Mouse (Mus musculus): Measurements from ENCODE around the gene Mov10l1.

The Mov10l1 gene

GRCm38 (mm10) chr15:89075478-89076147 is 92.9 kb downstream of the Mov10l1 start:
- DNase-seq (ENCODE audit: low spot score), result peak; percentile 80

- no peak for DNase-seq (ENCODE audit: low spot score)
Observed at GRCm38 (mm10) chr15:89076156-89076731, 93.5 kb downstream of the Mov10l1 start.

- no peak for DNase-seq (ENCODE audit: low spot score)
Observed at GRCm38 (mm10) chr15:89078208-89078836, 95.6 kb downstream of the Mov10l1 start.

- DNase-seq (ENCODE audit: low spot score), result no peak
Observed at GRCm38 (mm10) chr15:89083906-89084305, 101.2 kb downstream of the Mov10l1 start.

- DNase-seq (ENCODE audit: low spot score), result no peak
Observed at GRCm38 (mm10) chr15:89084826-89085225, 102.1 kb downstream of the Mov10l1 start.

- peak; percentile 86 for DNase-seq (ENCODE audit: low spot score)
Observed at GRCm38 (mm10) chr15:89088607-89089247, 106.0 kb downstream of the Mov10l1 start, which contains the start of gene Selenoo. TSS of gene Selenoo (plus strand) at chr15:89089084.

GRCm38 (mm10) chr15:89089248-89090051 is 106.7 kb downstream of the Mov10l1 start:
- DNase-seq (ENCODE audit: low spot score), result peak; percentile 33

GRCm38 (mm10) chr15:89090662-89091061 is 108.0 kb downstream of the Mov10l1 start:
- DNase-seq (ENCODE audit: low spot score), result no peak

- no peak for DNase-seq (ENCODE audit: low spot score)
Observed at GRCm38 (mm10) chr15:89092181-89092580, 109.5 kb downstream of the Mov10l1 start.

- no peak for DNase-seq (ENCODE audit: low spot score)
Observed at GRCm38 (mm10) chr15:89097450-89097849, 114.7 kb downstream of the Mov10l1 start.

GRCm38 (mm10) chr15:89098616-89099015 is 115.9 kb downstream of the Mov10l1 start:
- no peak for DNase-seq (ENCODE audit: low spot score)

GRCm38 (mm10) chr15:89100823-89101222 is 118.1 kb downstream of the Mov10l1 start:
- DNase-seq (ENCODE audit: low spot score), result no peak

GRCm38 (mm10) chr15:89102646-89103045 is 119.9 kb downstream of the Mov10l1 start:
- DNase-seq (ENCODE audit: low spot score), result no peak

- no peak for DNase-seq (ENCODE audit: low spot score)
Observed at GRCm38 (mm10) chr15:89103921-89104320, 121.2 kb downstream of the Mov10l1 start.

- DNase-seq (ENCODE audit: low spot score), result no peak
Observed at GRCm38 (mm10) chr15:89104425-89104824, 121.7 kb downstream of the Mov10l1 start.
